Mouse (Mus musculus): ENCODE measurements around the gene Kalrn. TPM values are rescaled to one million over a fixed set of nuclear protein-coding genes. Genes with fewer than 3 reads are reported as not detected.

The Kalrn gene
- polyA plus RNA-seq, 1 experiment from 2014 or later = 23.0 TPM

DNA sequence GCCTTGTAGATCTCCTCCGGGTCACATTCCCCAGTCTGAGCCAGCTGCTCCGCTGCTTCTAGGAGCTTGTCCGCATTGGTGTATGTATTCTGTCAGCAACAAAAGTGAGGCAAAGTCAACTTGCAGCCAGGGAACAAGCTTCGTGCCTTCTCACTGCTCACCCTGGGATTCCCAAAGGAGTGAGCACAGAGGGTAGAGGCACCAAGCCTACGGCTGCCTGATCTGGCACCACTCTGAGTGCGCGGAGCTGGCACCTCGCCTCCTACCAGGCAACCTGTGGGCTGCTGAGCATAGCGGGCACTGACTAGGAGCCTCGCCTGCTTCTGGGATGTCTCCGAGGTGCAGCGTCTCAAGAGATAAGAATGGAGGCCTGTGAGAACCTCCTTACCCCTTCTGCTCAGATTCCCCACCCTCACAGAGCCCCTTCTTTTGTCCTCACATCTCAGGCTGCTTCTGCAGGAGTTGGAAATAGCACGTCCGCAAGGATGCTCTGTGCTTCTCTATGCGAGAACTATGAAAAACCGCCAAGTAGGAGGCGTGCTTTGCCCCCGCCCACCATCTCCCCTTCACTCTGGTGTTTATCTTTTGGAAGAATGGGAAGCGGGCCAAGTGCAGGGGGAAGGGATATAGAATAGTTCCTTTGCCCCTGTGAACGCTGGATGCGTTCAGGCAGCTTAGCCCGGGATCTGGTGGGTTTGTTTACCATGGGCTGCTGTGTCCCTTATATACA lies 310.4 kb downstream of the Kalrn start:
- ATAC-seq (replicated peaks; ENCODE audit: insufficient number of reproducible peaks, low FRiP score, low TSS enrichment) = no peak
- 0 out of 2 replicates have a peak overlapping the region, but pooled peaks have one; percentile 24 for H3K27ac ChIP-seq (ENCODE audit: low read depth, low read length)
- no peaks in the 10 kb centered on the region for H3K36me3 ChIP-seq (ENCODE audit: control insufficient read depth, insufficient read depth, low read length)
- H3K9ac ChIP-seq (ENCODE audit: low read depth, low read length) = 0 out of 2 replicates have a peak overlapping the region, but pooled peaks have one; percentile 18
- H3K4me2 ChIP-seq = peak overlapping the region; percentile 43
- WGBS (ENCODE audit: insufficient replicate concordance) = 39% methylated on average over 22 of the region's 22 CpGs
- H3K4me1 ChIP-seq (ENCODE audit: control insufficient read depth, insufficient read depth, low read length) = peaks cover 19% of the 10 kb centered on the region
- H3K4me3 ChIP-seq (ENCODE audit: low read depth, low read length) = peak overlapping the region; percentile 20; the same call in 1 of the 2 replicates
- no peaks in the 10 kb centered on the region for H3K9me3 ChIP-seq (replicated peaks; ENCODE audit: control insufficient read depth, low read length)
- no peaks in the 10 kb centered on the region for H3K27me3 ChIP-seq (ENCODE audit: control insufficient read depth, insufficient read depth, low read length)

- no peak for ATAC-seq (replicated peaks; ENCODE audit: insufficient number of reproducible peaks, low FRiP score, low TSS enrichment)
- Histone ChIP-seq H3K27ac (ENCODE audit: low read depth, low read length) (no peak overlapping the region), H3K9me3 (replicated peaks; ENCODE audit: control insufficient read depth, low read length) (no peaks in the 10 kb centered on the region), H3K36me3 (ENCODE audit: control insufficient read depth, insufficient read depth, low read length) (no peaks in the 10 kb centered on the region), H3K27me3 (ENCODE audit: control insufficient read depth, insufficient read depth, low read length) (no peaks in the 10 kb centered on the region), H3K4me2 (peak overlapping the region; percentile 6; the same call in 1 of the 2 replicates), H3K4me1 (ENCODE audit: control insufficient read depth, insufficient read depth, low read length) (peaks cover 19% of the 10 kb centered on the region), H3K9ac (ENCODE audit: low read depth, low read length) (no peak overlapping the region), H3K4me3 (ENCODE audit: low read depth, low read length) (no peak overlapping the region)
- 32% methylated on average over 10 of the region's 10 CpGs for WGBS (ENCODE audit: insufficient replicate concordance)
These were observed 312.1 kb downstream of the Kalrn start for GRCm38 (mm10) chr16:34260971-34261924.

DNA sequence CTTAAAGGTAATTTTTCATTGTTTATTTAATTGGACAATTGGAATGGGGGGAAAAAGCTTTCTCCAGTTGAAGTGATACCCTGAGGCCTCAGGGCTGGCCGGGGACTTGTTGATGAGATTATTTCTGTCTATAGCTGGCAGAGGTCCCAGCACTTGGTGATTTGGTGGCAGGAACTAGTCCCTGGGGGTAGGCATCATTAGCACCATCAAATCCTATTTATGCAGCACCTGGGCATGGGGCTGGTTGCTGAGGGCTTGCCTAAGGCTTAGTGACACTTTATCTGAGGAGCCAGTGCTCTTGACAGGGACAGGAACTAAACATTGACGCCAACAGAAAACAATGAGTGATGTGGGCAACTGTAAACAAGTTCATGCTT lies 318.7 kb downstream of the Kalrn start:
- Histone ChIP-seq H3K27me3 (ENCODE audit: control insufficient read depth, insufficient read depth, low read length) (no peaks in the 10 kb centered on the region), H3K36me3 (ENCODE audit: control insufficient read depth, insufficient read depth, low read length) (no peaks in the 10 kb centered on the region), H3K4me1 (ENCODE audit: control insufficient read depth, insufficient read depth, low read length) (peaks cover 15% of the 10 kb centered on the region), H3K4me3 (ENCODE audit: low read depth, low read length) (no peak overlapping the region), H3K9ac (ENCODE audit: low read depth, low read length) (no peak overlapping the region), H3K27ac (ENCODE audit: low read depth, low read length) (no peak overlapping the region), H3K4me2 (no peak overlapping the region), H3K9me3 (replicated peaks; ENCODE audit: control insufficient read depth, low read length) (no peaks in the 10 kb centered on the region)
- 27% methylated on average over 2 of the region's 2 CpGs for WGBS (ENCODE audit: insufficient replicate concordance)
- ATAC-seq (replicated peaks; ENCODE audit: insufficient number of reproducible peaks, low FRiP score, low TSS enrichment) = no peak

- no peaks in the 10 kb centered on the region for H3K9me3 ChIP-seq (replicated peaks; ENCODE audit: control insufficient read depth, low read length)
- no peaks in the 10 kb centered on the region for H3K36me3 ChIP-seq (ENCODE audit: control insufficient read depth, insufficient read depth, low read length)
- WGBS (ENCODE audit: insufficient replicate concordance) = 63% methylated on average over 4 of the region's 4 CpGs
- H3K4me3 ChIP-seq (ENCODE audit: low read depth, low read length) = no peak overlapping the region
- no peak overlapping the region for H3K9ac ChIP-seq (ENCODE audit: low read depth, low read length)
- peaks cover 15% of the 10 kb centered on the region for H3K4me1 ChIP-seq (ENCODE audit: control insufficient read depth, insufficient read depth, low read length)
- no peak overlapping the region for H3K4me2 ChIP-seq
- no peak overlapping the region for H3K27ac ChIP-seq (ENCODE audit: low read depth, low read length)
- no peak for ATAC-seq (replicated peaks; ENCODE audit: insufficient number of reproducible peaks, low FRiP score, low TSS enrichment)
- no peaks in the 10 kb centered on the region for H3K27me3 ChIP-seq (ENCODE audit: control insufficient read depth, insufficient read depth, low read length)
These were observed 319.2 kb downstream of the Kalrn start for GRCm38 (mm10) chr16:34254002-34254645.

- Histone ChIP-seq H3K9me3 (replicated peaks; ENCODE audit: control insufficient read depth, low read length) (no peaks in the 10 kb centered on the region), H3K36me3 (ENCODE audit: control insufficient read depth, insufficient read depth, low read length) (no peaks in the 10 kb centered on the region), H3K4me3 (ENCODE audit: low read depth, low read length) (no peak overlapping the region), H3K9ac (ENCODE audit: low read depth, low read length) (no peak overlapping the region), H3K4me2 (no peak overlapping the region), H3K27me3 (ENCODE audit: control insufficient read depth, insufficient read depth, low read length) (no peaks in the 10 kb centered on the region), H3K4me1 (ENCODE audit: control insufficient read depth, insufficient read depth, low read length) (peaks cover 15% of the 10 kb centered on the region), H3K27ac (ENCODE audit: low read depth, low read length) (no peak overlapping the region)
- ATAC-seq (replicated peaks; ENCODE audit: insufficient number of reproducible peaks, low FRiP score, low TSS enrichment) = no peak
- 95% methylated on average over 3 of the region's 3 CpGs for WGBS (ENCODE audit: insufficient replicate concordance)
These were observed 320.7 kb downstream of the Kalrn start for GRCm38 (mm10) chr16:34252670-34253069.

DNA sequence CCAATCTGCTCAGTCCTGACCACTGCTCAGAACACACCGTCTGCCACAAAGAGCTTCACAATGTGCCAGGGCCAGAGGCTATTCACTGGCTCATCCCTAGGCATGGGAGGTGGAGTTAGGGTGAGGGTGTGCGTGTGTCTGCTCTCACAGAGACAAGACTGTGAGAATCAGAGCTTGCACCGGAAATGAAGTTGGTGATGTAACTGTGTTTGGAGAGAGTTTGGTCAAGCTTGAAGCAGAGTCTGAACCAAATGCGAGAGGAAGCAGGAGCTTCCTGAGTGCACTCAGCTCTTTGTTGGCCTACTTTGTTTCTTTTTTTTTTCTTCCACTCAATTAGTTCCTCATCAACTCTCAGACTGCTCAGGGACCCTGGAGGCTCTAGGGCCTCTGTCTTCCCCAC lies 325.1 kb downstream of the Kalrn start:
- Histone ChIP-seq H3K9me3 (replicated peaks; ENCODE audit: control insufficient read depth, low read length) (no peaks in the 10 kb centered on the region), H3K36me3 (ENCODE audit: control insufficient read depth, insufficient read depth, low read length) (0 out of 2 replicates have a peak, but pooled peaks cover 4% of the 10 kb centered on the region), H3K4me3 (ENCODE audit: low read depth, low read length) (no peak overlapping the region), H3K27me3 (ENCODE audit: control insufficient read depth, insufficient read depth, low read length) (no peaks in the 10 kb centered on the region), H3K4me2 (no peak overlapping the region), H3K27ac (ENCODE audit: low read depth, low read length) (no peak overlapping the region), H3K4me1 (ENCODE audit: control insufficient read depth, insufficient read depth, low read length) (no peaks in the 10 kb centered on the region), H3K9ac (ENCODE audit: low read depth, low read length) (no peak overlapping the region)
- no peak for ATAC-seq (replicated peaks; ENCODE audit: insufficient number of reproducible peaks, low FRiP score, low TSS enrichment)
- WGBS (ENCODE audit: insufficient replicate concordance) = 48% methylated on average over 4 of the region's 4 CpGs

DNA sequence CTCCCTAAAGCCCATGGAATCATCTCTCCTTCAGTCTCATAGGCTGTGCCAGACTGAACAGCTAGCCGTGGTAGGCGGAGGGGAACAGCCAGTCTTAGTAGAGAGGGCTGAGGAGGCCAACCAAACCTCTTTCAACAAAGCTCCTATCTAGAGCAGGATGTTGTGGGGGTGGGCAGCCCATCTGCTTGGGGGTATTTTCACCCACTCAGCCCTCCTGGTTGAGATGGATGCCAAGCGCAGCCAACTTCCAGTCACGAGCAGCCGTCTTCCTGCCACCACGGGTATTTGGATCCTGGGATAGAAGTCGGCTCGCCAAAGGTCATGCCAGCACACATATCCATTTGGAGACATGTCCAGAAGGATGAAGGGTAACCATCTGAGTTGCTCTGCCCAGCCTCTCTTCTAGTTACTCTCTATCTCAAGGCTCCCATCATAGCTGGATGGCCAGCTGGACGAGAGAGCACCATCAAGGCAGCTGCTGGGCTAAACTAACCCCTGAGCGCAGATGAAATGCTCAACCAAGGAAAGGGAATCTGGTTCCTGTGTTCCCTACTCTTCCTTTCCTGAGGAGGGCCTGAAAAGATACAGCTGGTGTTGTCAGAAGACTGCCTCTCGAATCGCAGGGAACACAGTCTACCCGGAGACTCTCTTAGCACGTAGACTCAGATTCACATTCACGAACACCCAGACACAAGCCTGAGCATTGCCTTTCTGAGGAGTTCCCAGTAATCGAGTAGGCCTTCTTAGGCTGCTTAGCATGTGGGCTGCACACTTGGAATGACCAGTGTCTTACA lies 331.2 kb downstream of the Kalrn start:
- H3K4me1 ChIP-seq (ENCODE audit: control insufficient read depth, insufficient read depth, low read length) = no peaks in the 10 kb centered on the region
- H3K4me2 ChIP-seq = no peak overlapping the region
- 83% methylated on average over 16 of the region's 16 CpGs for WGBS (ENCODE audit: insufficient replicate concordance)
- H3K9ac ChIP-seq (ENCODE audit: low read depth, low read length) = no peak overlapping the region
- peaks cover 6% of the 10 kb centered on the region; the same call in 1 of the 2 replicates for H3K36me3 ChIP-seq (ENCODE audit: control insufficient read depth, insufficient read depth, low read length)
- no peak for ATAC-seq (replicated peaks; ENCODE audit: insufficient number of reproducible peaks, low FRiP score, low TSS enrichment)
- no peaks in the 10 kb centered on the region for H3K27me3 ChIP-seq (ENCODE audit: control insufficient read depth, insufficient read depth, low read length)
- H3K4me3 ChIP-seq (ENCODE audit: low read depth, low read length) = no peak overlapping the region
- H3K27ac ChIP-seq (ENCODE audit: low read depth, low read length) = no peak overlapping the region
- no peaks in the 10 kb centered on the region for H3K9me3 ChIP-seq (replicated peaks; ENCODE audit: control insufficient read depth, low read length)

- Histone ChIP-seq H3K4me3 (ENCODE audit: low read depth, low read length) (no peak overlapping the region), H3K9me3 (replicated peaks; ENCODE audit: control insufficient read depth, low read length) (no peaks in the 10 kb centered on the region), H3K27ac (ENCODE audit: low read depth, low read length) (no peak overlapping the region), H3K36me3 (ENCODE audit: control insufficient read depth, insufficient read depth, low read length) (peaks cover 6% of the 10 kb centered on the region; the same call in 1 of the 2 replicates), H3K9ac (ENCODE audit: low read depth, low read length) (no peak overlapping the region), H3K27me3 (ENCODE audit: control insufficient read depth, insufficient read depth, low read length) (no peaks in the 10 kb centered on the region), H3K4me2 (no peak overlapping the region), H3K4me1 (ENCODE audit: control insufficient read depth, insufficient read depth, low read length) (peaks cover 3% of the 10 kb centered on the region; the same call in 1 of the 2 replicates)
- ATAC-seq (replicated peaks; ENCODE audit: insufficient number of reproducible peaks, low FRiP score, low TSS enrichment) = no peak
- WGBS (ENCODE audit: insufficient replicate concordance) = 78% methylated on average over 4 of the region's 4 CpGs
These were observed 333.7 kb downstream of the Kalrn start for GRCm38 (mm10) chr16:34239618-34240017.

Data from heart, embryonic 11.5 days (tissue).